Mouse (Mus musculus): ENCODE measurements around the gene Mapk11. TPM values are rescaled to one million over a fixed set of nuclear protein-coding genes. Genes with fewer than 3 reads are reported as not detected.

Mapk11 gene
- total and polyA plus RNA-seq, 3 experiments: 0.04 TPM; not detected in 1

- Histone ChIP-seq H3K36me3 (ENCODE audit: control insufficient read depth in 1 of 2, insufficient read depth in 2 of 2, low read length in 2 of 2) (peaks cover 0 to 4% of the 10 kb centered on the region in 2 experiments; a peak in 3 of 4 replicates), H3K9me3 (replicated peaks; ENCODE audit: insufficient read depth, low read length) (no peaks in the 10 kb centered on the region), H3K4me1 (ENCODE audit: control insufficient read depth in 1 of 2, insufficient read depth in 2 of 2, low read length in 2 of 2) (peaks cover 2 to 23% of the 10 kb centered on the region in 2 experiments; a peak in 3 of 4 replicates), H3K9ac (ENCODE audit: control insufficient read depth, low read depth, low read length, poor library complexity, severe bottlenecking) (no peak overlapping the region), H3K4me3 (ENCODE audit: control insufficient read depth in 1 of 2, insufficient read depth in 1 of 2, low read depth in 2 of 2, low read length in 2 of 2) (no peak overlapping the region), H3K79me2 (ENCODE audit: control insufficient read depth, insufficient read depth, low read length, poor library complexity) (peaks cover 24% of the 10 kb centered on the region), H3K27ac (ENCODE audit: control insufficient read depth, low read depth, low read length) (no peak overlapping the region), H3K27me3 (ENCODE audit: control insufficient read depth in 1 of 2, insufficient read depth in 2 of 2, low read length in 2 of 2) (no peaks in the 10 kb centered on the region)
- no peak for TF ChIP-seq CHD1 (IDR thresholded peaks at IDR 0.05; ENCODE audit: low read depth, low read length)
- no peak for TF ChIP-seq MEF2A (IDR thresholded peaks at IDR 0.05; ENCODE audit: extremely low read depth, insufficient replicate concordance, low read depth, low read length, poor library complexity, severe bottlenecking)
- no peak for TF ChIP-seq USF1 (IDR thresholded peaks at IDR 0.05; ENCODE audit: low read depth, low read length)
- TF ChIP-seq USF2 (IDR thresholded peaks at IDR 0.05; ENCODE audit: borderline replicate concordance in 1 of 2, insufficient read depth in 1 of 2, low read depth in 1 of 2, low read length in 2 of 2): no peak
- TF ChIP-seq JUND (IDR thresholded peaks at IDR 0.05; ENCODE audit: low read depth, low read length): no peak
- TF ChIP-seq NRF1 (IDR thresholded peaks at IDR 0.05; ENCODE audit: insufficient read depth, low read depth, low read length, poor library complexity, severe bottlenecking): no peak
- no peak for TF ChIP-seq EP300 (IDR thresholded peaks at IDR 0.05; ENCODE audit: low read depth in 1 of 2, low read length in 2 of 2)
- TF ChIP-seq ZMIZ1 (IDR thresholded peaks at IDR 0.05; ENCODE audit: low read depth, low read length): no peak
- no peak for TF ChIP-seq ZNF384 (IDR thresholded peaks at IDR 0.05; ENCODE audit: low read depth, low read length)
- DNase-seq (ENCODE audit: low read depth, low spot score): no peak
Observed at GRCm38 (mm10) chr15:89126622-89127021, 22.8 kb downstream of the Mapk11 start.

GRCm38 (mm10) chr15:89125351-89125750 is 24.1 kb downstream of the Mapk11 start:
- peaks cover 33% of the 10 kb centered on the region for H3K79me2 ChIP-seq (ENCODE audit: control insufficient read depth, insufficient read depth, low read length, poor library complexity)
- no peaks in the 10 kb centered on the region for H3K9me3 ChIP-seq (replicated peaks; ENCODE audit: insufficient read depth, low read length)
- no peak for TF ChIP-seq KAT2A (conservative IDR thresholded peaks at IDR 0.05; ENCODE audit: low read depth, low read length)
- no peak for TF ChIP-seq USF1 (IDR thresholded peaks at IDR 0.05; ENCODE audit: low read depth, low read length)
- TF ChIP-seq TCF12 (IDR thresholded peaks at IDR 0.05; ENCODE audit: low read depth, low read length): no peak
- no peak for TF ChIP-seq GABPA (IDR thresholded peaks at IDR 0.05; ENCODE audit: low read depth, low read length)
- TF ChIP-seq GATA1 (IDR thresholded peaks at IDR 0.05; ENCODE audit: low read depth, low read length): no peak
- TF ChIP-seq TAL1 (IDR thresholded peaks at IDR 0.05; ENCODE audit: low read length): no peak
- no peak for TF ChIP-seq MAZ (IDR thresholded peaks at IDR 0.05; ENCODE audit: low read depth, low read length)
- TF ChIP-seq CHD1 (IDR thresholded peaks at IDR 0.05; ENCODE audit: low read depth, low read length): no peak
- H3K4me3 ChIP-seq (ENCODE audit: control insufficient read depth in 1 of 2, insufficient read depth in 1 of 2, low read depth in 2 of 2, low read length in 2 of 2): no peak overlapping the region
- H3K36me3 ChIP-seq (ENCODE audit: control insufficient read depth in 1 of 2, insufficient read depth in 2 of 2, low read length in 2 of 2): peaks cover 0 to 12% of the 10 kb centered on the region in 2 experiments; a peak in 3 of 4 replicates
- H3K27me3 ChIP-seq (ENCODE audit: control insufficient read depth in 1 of 2, insufficient read depth in 2 of 2, low read length in 2 of 2): no peaks in the 10 kb centered on the region
- no peak overlapping the region for H3K27ac ChIP-seq (ENCODE audit: control insufficient read depth, low read depth, low read length)
- DNase-seq (ENCODE audit: low read depth, low spot score): no peak
- H3K4me1 ChIP-seq (ENCODE audit: control insufficient read depth in 1 of 2, insufficient read depth in 2 of 2, low read length in 2 of 2): peaks cover 0 to 24% of the 10 kb centered on the region in 2 experiments; a peak in 3 of 4 replicates
- H3K9ac ChIP-seq (ENCODE audit: control insufficient read depth, low read depth, low read length, poor library complexity, severe bottlenecking): no peak overlapping the region

Measured in MEL (cell line).